Mouse (Mus musculus) MEL-GATA-1-ER (cell line): ENCODE measurements around the gene Pask.
"Not testable (repeated sequence)": the region's sequence is repeated elsewhere in the genome, so short reads cannot be mapped to it uniquely, and the experiment has no call there.

Experiments
- DNase-seq: peaks from one replicate; pipeline ENCODE4 v3.0.0-alpha.2; 2012; ENCODE audit warnings: low read depth; ENCODE audit errors: extremely low read depth

Pask gene

GRCm38 (mm10) chr1:93342648-93343503 lies at the start of gene Pask, which contains the start of gene Ppp1r7:
TSS of gene Pask (minus strand) at chr1:93343482.
TSS of gene Ppp1r7 (plus strand) at chr1:93342854.
- peak; percentile 99 for DNase-seq

- no peak for DNase-seq
Observed at GRCm38 (mm10) chr1:93388906-93389305, 45.6 kb upstream of the Pask start.

GRCm38 (mm10) chr1:93387198-93387597 lies 43.9 kb upstream of the Pask start:
- DNase-seq, result no peak

- no peak for DNase-seq
Observed at GRCm38 (mm10) chr1:93379117-93379516, 35.8 kb upstream of the Pask start.

DNA sequence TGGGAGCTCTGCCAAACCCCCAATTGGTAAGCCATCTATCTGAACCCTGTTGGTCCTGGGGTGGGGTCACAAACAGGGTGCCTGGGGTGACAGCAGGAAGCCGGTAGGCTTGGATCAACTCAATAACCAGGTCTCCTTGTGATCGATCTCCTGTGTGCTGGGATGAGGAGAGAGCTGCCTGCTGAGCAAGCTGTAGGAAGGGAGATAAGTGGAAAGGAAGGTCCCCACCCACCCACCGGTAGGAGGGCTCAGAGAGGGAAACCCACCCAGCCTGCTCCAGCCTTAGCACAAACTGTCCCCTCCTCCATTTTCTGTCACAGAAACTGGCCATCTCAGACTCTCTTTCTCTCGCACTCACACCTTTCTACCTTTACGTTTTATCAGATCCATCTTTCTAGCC lies 34.0 kb upstream of the Pask start:
- peak; percentile 52 for DNase-seq

- no peak for DNase-seq
Observed at GRCm38 (mm10) chr1:93373665-93374064, 30.4 kb upstream of the Pask start, which contains the start of gene Ano7. TSS of gene Ano7 (plus strand) at chr1:93373930.

DNA sequence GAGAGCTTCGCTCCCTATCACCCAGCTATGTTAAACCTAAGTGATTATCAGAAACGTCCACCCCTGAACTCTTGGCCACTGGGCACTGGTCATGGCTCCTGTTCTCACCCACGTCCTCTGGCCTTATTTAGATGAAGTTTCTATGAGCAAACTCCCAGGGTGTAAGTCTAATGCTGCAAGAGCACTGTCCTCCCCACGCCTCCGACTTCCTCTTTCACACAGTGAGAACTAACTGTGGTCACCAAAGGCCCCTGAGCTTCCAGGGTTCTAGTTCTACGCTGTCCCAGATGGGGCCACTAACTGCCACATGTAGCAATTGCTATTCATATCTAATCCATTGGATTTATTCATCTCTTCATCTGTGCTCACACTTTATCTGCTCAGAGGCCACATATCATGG lies 22.4 kb upstream of the Pask start:
- no peak for DNase-seq

DNA sequence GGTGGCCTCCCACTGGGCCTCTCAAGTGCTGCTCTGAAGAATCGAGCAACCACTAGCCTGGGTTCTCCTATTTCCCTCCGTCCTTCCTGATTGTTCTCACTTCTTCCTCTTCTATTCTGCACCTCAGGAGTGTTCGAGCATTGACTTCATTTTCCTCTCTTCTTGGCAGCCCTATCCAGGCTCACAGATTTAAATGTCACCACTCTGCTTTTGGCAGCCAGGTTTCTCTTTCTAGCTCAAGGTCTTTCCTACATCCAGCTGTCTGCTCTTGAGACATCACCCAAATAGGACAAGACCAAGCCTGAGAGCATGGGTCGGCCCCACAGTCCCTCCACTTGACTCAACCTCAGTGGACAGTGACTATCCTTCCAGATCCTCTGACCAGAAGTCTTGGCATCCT lies 19.4 kb upstream of the Pask start:
- no peak for DNase-seq

- DNase-seq, result no peak
Observed at GRCm38 (mm10) chr1:93352724-93353123, 9.4 kb upstream of the Pask start.

DNA sequence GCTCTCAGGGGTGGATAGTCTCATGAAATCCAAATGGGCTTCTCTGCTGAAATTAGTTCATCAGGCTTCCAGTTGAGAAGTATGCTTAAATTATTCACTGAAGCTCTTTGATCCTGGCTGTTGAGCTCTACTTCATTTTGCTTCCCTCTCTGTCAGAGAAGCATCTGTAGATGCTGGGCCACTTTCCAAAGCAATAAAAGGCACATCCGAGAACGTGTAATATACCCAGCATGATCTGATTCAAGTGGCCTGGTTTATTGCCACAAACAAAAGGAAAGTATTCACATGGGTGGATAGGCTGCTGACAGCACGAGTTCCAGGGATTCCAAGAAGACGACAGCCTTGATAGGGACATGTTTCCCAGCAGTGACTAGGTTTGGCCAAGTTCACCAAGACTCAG lies 6.4 kb upstream of the Pask start:
- DNase-seq, result no peak

GRCm38 (mm10) chr1:93347176-93347575 lies 3.9 kb upstream of the Pask start:
- DNase-seq, result no peak

- peak; percentile 98 for DNase-seq
Observed at GRCm38 (mm10) chr1:93343504-93344047, 294 bp upstream of the Pask start.

GRCm38 (mm10) chr1:93334621-93335020 lies 8.7 kb downstream of the Pask start:
- no peak for DNase-seq

GRCm38 (mm10) chr1:93326446-93326845 lies 16.8 kb downstream of the Pask start:
- DNase-seq, result no peak

- no peak for DNase-seq
Observed at GRCm38 (mm10) chr1:93323973-93324372, 19.3 kb downstream of the Pask start.

- DNase-seq, result peak; percentile 80
Observed at GRCm38 (mm10) chr1:93305581-93306337, 37.5 kb downstream of the Pask start, which contains the start of gene Mterf4. TSS of gene Mterf4 (minus strand) at chr1:93305915.

DNA sequence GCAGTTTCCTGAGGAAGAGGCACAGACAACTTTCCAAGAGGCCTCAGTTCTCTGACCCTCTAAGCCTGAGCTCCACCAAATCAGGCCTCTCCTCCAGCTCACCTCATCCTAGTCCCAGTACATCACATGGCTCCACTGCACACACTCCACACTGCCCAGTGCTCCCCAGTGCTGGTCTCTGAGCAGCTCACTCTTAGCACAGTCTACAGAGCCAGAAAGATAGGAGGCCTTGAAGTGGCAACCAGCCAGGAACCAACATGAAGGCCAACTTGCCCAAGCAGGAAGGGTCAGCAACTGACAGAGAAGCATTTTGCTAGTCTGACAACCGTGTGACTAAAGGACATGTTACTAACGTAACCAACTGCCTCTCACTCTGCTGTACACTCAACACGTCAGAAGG lies 42.7 kb downstream of the Pask start:
- DNase-seq, result no peak

DNA sequence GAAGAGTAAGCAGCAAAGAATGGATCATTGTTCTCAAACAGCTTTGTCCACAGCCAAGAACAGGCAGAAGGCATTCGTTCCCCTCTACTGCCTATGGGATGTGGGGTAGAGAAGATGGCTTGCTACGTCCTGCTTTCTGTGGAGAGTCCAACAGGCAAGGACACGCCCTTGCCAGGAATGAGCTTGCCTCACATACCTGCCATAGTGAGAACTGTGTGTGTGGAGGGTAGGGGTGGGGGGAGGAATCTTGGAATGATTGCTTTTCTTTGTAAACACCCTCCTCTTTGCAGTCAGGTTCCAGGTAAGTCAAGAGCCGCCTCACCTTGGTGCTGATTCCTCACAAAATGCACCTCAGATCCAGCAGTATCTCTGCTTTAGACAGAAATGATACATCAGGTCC lies 43.5 kb downstream of the Pask start:
- DNase-seq, result no peak

DNA sequence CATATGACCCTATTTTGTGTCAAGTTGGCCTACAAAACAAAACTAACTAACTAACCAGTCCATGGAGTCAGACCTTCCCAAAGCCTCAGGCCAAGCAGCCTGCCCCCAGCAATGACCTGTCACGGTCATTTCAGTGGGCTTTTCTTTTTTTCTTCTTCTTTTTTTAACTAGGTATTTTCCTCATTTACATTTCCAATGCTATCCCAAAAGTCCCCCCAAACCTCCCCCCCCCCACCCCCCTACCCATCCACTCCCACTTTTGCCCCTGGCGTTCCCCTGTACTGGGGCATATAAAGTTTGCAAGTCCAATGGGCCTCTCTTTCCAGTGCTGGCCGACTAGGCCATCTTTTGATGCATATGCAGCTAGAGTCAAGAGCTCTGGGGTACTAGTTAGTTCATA lies 48.8 kb downstream of the Pask start:
- not testable (repeated sequence) for DNase-seq

DNA sequence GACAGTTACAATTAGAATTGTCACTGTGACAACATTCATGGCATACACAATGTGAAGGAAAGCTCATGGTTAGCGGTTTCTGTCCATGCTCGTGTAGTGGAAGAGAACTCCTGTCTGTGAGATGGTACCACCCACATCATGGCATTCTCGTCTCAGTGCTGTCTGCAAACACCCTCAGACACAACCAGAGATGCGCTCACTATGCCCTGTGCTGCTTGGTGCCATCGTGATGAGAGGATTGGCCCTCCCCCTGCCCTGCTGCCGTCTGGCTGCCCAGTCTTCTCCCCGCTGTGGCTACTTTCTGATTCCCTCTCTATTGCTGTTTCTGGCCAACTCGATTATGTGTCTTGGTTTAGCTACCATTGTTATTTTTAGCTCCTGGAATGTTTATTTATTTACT lies 51.3 kb downstream of the Pask start:
- DNase-seq, result no peak

GRCm38 (mm10) chr1:93291591-93291990 lies 51.7 kb downstream of the Pask start:
- DNase-seq, result no peak

- DNase-seq, result no peak
Observed at GRCm38 (mm10) chr1:93290956-93291355, 52.3 kb downstream of the Pask start.
